Mouse (Mus musculus): ENCODE measurements around the gene Cntf. TPM values are rescaled to one million over a fixed set of nuclear protein-coding genes. Genes with fewer than 3 reads are reported as not detected.

Cntf gene
- 0.42 and 1.3 TPM in 2 replicates for polyA plus RNA-seq (2014; fragmentation: Nextera tagmentation; extraction: Ambion mirVana)

DNA sequence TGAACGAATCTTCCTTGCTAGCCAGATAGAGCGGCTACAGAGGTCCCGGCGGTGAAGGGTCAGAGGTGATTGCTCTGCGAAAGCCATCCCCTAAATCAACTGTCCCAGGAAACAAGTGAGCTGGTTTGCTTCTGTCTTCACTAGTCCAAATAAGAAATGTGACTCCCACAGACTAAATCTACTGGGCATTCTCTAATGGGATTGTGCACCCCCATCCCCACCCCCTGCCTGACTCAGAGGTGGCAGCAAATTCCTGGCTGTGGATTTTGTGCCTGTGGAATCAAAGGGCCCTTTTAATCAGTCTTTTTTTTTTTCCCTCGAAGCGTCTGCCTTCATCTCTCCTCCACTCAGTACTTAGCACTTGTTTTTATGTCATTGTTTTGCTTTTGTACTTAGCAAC lies at the start of gene Cntf:
Cntf (minus strand) TSS at position 325 of the 400 bp plus-strand sequence.
- no peaks in the 10 kb centered on the region for H3K27me3 ChIP-seq (ENCODE audit: control insufficient read depth, insufficient read depth, low read length)
- no peak for ATAC-seq (ENCODE audit: low read depth)
- no peak within 1 kb of the TSS for H3K4me3 ChIP-seq (ENCODE audit: low read depth, low read length)
- no peak within 1 kb of the TSS for H3K9ac ChIP-seq (replicated peaks; ENCODE audit: low read depth, low read length)
- no peak within 1 kb of the TSS for H3K27ac ChIP-seq (ENCODE audit: low read depth, low read length)
- H3K4me1 ChIP-seq (ENCODE audit: control insufficient read depth, insufficient read depth, low read length): no peaks in the 10 kb centered on the region
- 31% methylated on average over 7 of the region's 7 CpGs for WGBS
- no peak within 1 kb of the TSS for H3K4me2 ChIP-seq (ENCODE audit: low read depth, low read length)
- peaks cover 35% of the 10 kb centered on the region for H3K36me3 ChIP-seq (ENCODE audit: control insufficient read depth, insufficient read depth, low read length)
- H3K9me3 ChIP-seq (ENCODE audit: control insufficient read depth, low read length): no peaks in the 10 kb centered on the region

DNA sequence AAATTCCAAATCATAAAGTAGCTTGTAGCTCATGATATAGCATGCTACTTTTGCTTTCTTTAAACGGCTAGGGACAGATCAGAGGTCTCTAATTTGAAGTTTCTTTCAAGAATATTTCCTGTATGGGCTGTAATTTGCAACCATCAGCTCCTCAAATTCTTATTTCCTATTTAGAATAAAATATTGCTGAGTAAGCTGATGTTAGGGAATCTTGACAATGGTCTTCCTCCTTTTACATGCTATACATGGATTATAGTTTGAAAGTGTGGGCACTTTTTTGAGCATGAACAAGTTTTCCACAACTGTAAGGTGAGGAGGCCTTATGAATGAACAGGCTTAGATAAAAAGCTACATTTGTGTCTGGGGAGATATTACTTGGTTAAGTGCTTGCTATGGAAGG lies 48.5 kb upstream of the Cntf start:
- Histone ChIP-seq H3K4me3 (ENCODE audit: low read depth, low read length) (no peak overlapping the region), H3K9me3 (ENCODE audit: control insufficient read depth, low read length) (no peaks in the 10 kb centered on the region), H3K4me2 (ENCODE audit: low read depth, low read length) (no peak overlapping the region), H3K27ac (ENCODE audit: low read depth, low read length) (no peak overlapping the region), H3K4me1 (ENCODE audit: control insufficient read depth, insufficient read depth, low read length) (no peaks in the 10 kb centered on the region), H3K9ac (replicated peaks; ENCODE audit: low read depth, low read length) (no peak overlapping the region), H3K36me3 (ENCODE audit: control insufficient read depth, insufficient read depth, low read length) (no peaks in the 10 kb centered on the region), H3K27me3 (ENCODE audit: control insufficient read depth, insufficient read depth, low read length) (no peaks in the 10 kb centered on the region)
- ATAC-seq (ENCODE audit: low read depth): no peak
- 88% methylated on average over 1 of the region's 1 CpGs for WGBS

DNA sequence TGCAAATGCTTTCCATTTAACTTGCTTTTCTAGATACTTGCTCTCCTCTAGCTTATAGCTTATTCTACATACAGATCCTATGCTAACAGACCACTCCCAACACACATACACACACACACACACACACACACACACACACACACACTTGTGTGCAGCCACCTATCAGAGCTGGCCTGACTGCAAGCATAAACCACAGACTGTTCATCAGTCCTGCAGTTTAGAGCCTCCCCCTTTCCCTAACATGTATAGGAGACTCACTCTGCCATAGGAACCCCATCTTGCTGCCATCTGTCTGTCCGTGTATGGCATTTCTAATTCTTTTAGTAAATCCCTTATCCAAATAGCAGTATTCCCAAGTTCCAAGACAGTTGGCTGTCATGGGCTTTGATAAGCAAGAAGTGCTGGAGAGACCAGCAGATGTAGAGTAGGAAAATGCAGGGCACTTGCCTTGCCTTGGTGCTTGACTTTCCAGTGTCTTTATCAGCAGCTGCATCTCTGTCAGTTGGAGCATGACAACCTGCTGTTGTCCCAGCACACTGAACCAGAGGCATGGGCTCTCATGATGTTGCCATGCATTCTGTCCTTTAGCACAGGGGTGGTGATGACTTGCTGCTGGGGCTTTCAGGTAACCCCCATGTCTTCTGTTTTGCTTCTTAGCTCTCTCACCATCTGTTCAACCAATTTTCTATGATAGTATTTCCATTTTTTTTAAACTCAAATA lies 47.4 kb upstream of the Cntf start:
- H3K4me3 ChIP-seq (ENCODE audit: low read depth, low read length): no peak overlapping the region
- no peak overlapping the region for H3K4me2 ChIP-seq (ENCODE audit: low read depth, low read length)
- H3K27ac ChIP-seq (ENCODE audit: low read depth, low read length): no peak overlapping the region
- no peaks in the 10 kb centered on the region for H3K9me3 ChIP-seq (ENCODE audit: control insufficient read depth, low read length)
- WGBS: 83% methylated on average over 1 of the region's 1 CpGs
- H3K4me1 ChIP-seq (ENCODE audit: control insufficient read depth, insufficient read depth, low read length): no peaks in the 10 kb centered on the region
- H3K27me3 ChIP-seq (ENCODE audit: control insufficient read depth, insufficient read depth, low read length): no peaks in the 10 kb centered on the region
- no peaks in the 10 kb centered on the region for H3K36me3 ChIP-seq (ENCODE audit: control insufficient read depth, insufficient read depth, low read length)
- H3K9ac ChIP-seq (replicated peaks; ENCODE audit: low read depth, low read length): no peak overlapping the region
- no peak for ATAC-seq (ENCODE audit: low read depth)

DNA sequence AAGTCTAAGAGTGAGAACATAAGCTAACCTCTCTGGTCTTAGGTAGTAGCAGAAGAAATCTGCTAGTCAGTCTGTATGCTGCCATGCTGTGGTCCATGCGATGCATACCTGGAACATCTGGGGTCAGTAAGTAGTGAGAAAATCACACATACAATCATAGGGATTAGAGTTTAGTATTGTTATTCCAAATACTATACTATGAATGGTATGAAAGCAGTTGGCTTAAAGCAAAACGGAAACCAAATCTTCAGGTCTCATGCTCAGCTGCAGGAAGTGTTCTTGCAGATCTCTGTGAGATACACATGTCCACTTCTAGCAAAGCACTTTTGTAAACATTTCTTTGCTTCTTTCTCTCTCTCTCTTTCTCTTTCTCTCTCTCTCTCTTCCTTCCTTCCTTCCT lies 40.8 kb upstream of the Cntf start:
- H3K4me1 ChIP-seq (ENCODE audit: control insufficient read depth, insufficient read depth, low read length): no peaks in the 10 kb centered on the region
- H3K4me2 ChIP-seq (ENCODE audit: low read depth, low read length): no peak overlapping the region
- 75% methylated on average over 2 of the region's 2 CpGs for WGBS
- no peak overlapping the region for H3K27ac ChIP-seq (ENCODE audit: low read depth, low read length)
- no peaks in the 10 kb centered on the region for H3K27me3 ChIP-seq (ENCODE audit: control insufficient read depth, insufficient read depth, low read length)
- H3K4me3 ChIP-seq (ENCODE audit: low read depth, low read length): no peak overlapping the region
- no peak for ATAC-seq (ENCODE audit: low read depth)
- no peaks in the 10 kb centered on the region for H3K9me3 ChIP-seq (ENCODE audit: control insufficient read depth, low read length)
- no peaks in the 10 kb centered on the region for H3K36me3 ChIP-seq (ENCODE audit: control insufficient read depth, insufficient read depth, low read length)
- H3K9ac ChIP-seq (replicated peaks; ENCODE audit: low read depth, low read length): no peak overlapping the region

DNA sequence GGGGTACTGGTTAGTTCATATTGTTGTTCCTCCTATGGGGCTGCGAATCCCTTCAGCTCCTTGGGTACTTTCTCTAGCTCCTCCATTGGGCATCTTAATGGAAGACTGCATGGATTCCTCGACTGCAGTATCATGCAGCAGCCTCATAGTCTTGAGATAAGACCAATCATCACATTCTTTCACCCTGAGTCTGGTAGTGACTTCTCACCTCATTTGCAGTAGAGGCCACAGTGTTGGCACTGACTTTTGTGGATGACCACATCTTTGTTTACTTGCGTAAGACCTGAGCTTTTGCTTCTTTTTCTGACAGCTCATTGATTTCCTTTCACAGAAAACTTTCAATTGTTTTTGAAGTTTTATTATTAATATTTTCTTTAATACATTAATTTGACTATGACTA lies 40.3 kb upstream of the Cntf start:
- Histone ChIP-seq H3K9ac (replicated peaks; ENCODE audit: low read depth, low read length) (no peak overlapping the region), H3K27ac (ENCODE audit: low read depth, low read length) (no peak overlapping the region), H3K4me3 (ENCODE audit: low read depth, low read length) (no peak overlapping the region), H3K36me3 (ENCODE audit: control insufficient read depth, insufficient read depth, low read length) (no peaks in the 10 kb centered on the region), H3K4me1 (ENCODE audit: control insufficient read depth, insufficient read depth, low read length) (no peaks in the 10 kb centered on the region), H3K27me3 (ENCODE audit: control insufficient read depth, insufficient read depth, low read length) (no peaks in the 10 kb centered on the region), H3K4me2 (ENCODE audit: low read depth, low read length) (no peak overlapping the region), H3K9me3 (ENCODE audit: control insufficient read depth, low read length) (no peaks in the 10 kb centered on the region)
- no peak for ATAC-seq (ENCODE audit: low read depth)
- 89% methylated on average over 3 of the region's 3 CpGs for WGBS

DNA sequence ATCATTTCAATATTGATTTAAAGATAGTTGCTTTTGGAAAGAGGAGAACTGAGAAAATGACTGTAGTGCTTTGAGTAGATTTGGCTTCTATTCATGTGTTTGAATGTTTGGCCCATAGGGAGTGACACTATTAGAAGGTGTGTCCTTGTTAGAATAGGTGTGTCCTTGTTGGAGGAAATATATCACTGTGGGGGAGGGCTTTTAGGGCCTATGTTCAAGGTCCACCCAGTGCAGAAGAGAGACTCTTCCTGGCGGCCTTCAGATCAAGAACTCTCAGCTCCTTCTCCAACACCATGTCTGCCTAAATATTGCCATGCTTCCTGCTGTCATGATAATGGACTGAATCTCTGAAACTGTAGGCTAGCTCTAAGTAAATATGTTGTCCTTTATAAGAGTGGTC lies 38.8 kb upstream of the Cntf start:
- Histone ChIP-seq H3K27ac (ENCODE audit: low read depth, low read length) (no peak overlapping the region), H3K4me3 (ENCODE audit: low read depth, low read length) (no peak overlapping the region), H3K36me3 (ENCODE audit: control insufficient read depth, insufficient read depth, low read length) (no peaks in the 10 kb centered on the region), H3K4me1 (ENCODE audit: control insufficient read depth, insufficient read depth, low read length) (no peaks in the 10 kb centered on the region), H3K9ac (replicated peaks; ENCODE audit: low read depth, low read length) (no peak overlapping the region), H3K27me3 (ENCODE audit: control insufficient read depth, insufficient read depth, low read length) (no peaks in the 10 kb centered on the region), H3K4me2 (ENCODE audit: low read depth, low read length) (no peak overlapping the region), H3K9me3 (ENCODE audit: control insufficient read depth, low read length) (no peaks in the 10 kb centered on the region)
- 86% methylated on average over 1 of the region's 1 CpGs for WGBS
- ATAC-seq (ENCODE audit: low read depth): no peak

DNA sequence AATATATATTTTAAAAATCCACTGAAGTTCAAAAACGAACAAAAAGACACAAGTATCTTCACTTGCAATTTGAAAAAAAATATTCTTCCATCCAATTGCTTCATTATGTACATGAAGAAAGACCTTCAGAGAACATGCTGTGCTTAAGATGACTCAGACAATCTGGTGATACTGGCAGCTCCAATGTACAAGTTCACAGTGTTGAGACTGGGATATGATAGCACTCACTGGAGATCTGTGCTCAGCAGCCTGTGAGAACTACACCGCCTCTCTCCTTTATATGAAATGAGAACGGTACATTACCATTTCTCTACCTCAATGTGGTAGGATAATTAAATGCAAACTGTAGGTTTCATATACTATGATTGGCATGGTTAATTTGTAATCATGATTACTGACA lies 37.4 kb upstream of the Cntf start:
- Histone ChIP-seq H3K9me3 (ENCODE audit: control insufficient read depth, low read length) (no peaks in the 10 kb centered on the region), H3K9ac (replicated peaks; ENCODE audit: low read depth, low read length) (no peak overlapping the region), H3K27ac (ENCODE audit: low read depth, low read length) (no peak overlapping the region), H3K27me3 (ENCODE audit: control insufficient read depth, insufficient read depth, low read length) (no peaks in the 10 kb centered on the region), H3K4me2 (ENCODE audit: low read depth, low read length) (no peak overlapping the region), H3K4me1 (ENCODE audit: control insufficient read depth, insufficient read depth, low read length) (no peaks in the 10 kb centered on the region), H3K36me3 (ENCODE audit: control insufficient read depth, insufficient read depth, low read length) (no peaks in the 10 kb centered on the region), H3K4me3 (ENCODE audit: low read depth, low read length) (no peak overlapping the region)
- ATAC-seq (ENCODE audit: low read depth): no peak
- WGBS: 85% methylated on average over 3 of the region's 3 CpGs

DNA sequence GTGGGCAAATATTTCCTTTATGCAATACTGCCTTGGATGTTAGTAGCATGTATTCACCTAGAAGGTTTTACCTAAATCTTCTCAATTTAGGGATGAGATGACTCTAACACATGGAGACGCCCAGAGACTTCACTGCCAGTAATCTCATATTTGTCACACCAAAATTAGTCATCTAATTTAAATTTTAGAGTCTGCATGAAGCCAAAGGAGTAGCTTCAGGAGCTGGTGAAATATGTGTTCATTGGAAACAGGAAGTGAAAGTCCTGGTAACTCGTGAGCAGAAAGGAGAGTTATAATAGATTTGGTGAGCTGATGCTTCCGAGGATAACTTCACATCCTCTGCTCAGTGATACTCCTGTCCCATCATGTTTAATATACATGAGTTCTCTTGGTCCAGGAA lies 35.6 kb upstream of the Cntf start:
- Histone ChIP-seq H3K4me2 (ENCODE audit: low read depth, low read length) (no peak overlapping the region), H3K4me3 (ENCODE audit: low read depth, low read length) (no peak overlapping the region), H3K27me3 (ENCODE audit: control insufficient read depth, insufficient read depth, low read length) (no peaks in the 10 kb centered on the region), H3K4me1 (ENCODE audit: control insufficient read depth, insufficient read depth, low read length) (no peaks in the 10 kb centered on the region), H3K27ac (ENCODE audit: low read depth, low read length) (no peak overlapping the region), H3K36me3 (ENCODE audit: control insufficient read depth, insufficient read depth, low read length) (no peaks in the 10 kb centered on the region), H3K9me3 (ENCODE audit: control insufficient read depth, low read length) (no peaks in the 10 kb centered on the region), H3K9ac (replicated peaks; ENCODE audit: low read depth, low read length) (no peak overlapping the region)
- WGBS: 85% methylated on average over 3 of the region's 3 CpGs
- ATAC-seq (ENCODE audit: low read depth): no peak

DNA sequence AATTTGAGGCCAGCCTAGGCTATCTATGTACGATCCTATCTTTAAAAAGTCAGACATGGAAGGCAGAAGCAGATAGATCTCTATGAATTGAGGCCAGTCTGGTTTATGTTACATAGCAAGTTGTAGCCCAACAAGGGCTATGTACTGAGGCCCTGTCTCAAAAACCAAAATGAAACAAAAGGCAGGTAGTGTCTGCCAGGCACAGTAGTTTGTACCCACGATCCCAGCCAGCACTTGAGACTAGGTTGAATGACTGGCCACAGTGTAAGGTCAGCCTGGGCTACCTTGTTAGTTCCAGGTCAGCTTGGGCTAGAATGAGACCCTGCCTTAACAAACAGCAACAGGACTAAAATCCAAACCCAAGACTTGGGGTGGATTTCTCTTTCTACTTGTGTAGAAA lies 35.2 kb upstream of the Cntf start:
- Histone ChIP-seq H3K9ac (replicated peaks; ENCODE audit: low read depth, low read length) (no peak overlapping the region), H3K4me1 (ENCODE audit: control insufficient read depth, insufficient read depth, low read length) (no peaks in the 10 kb centered on the region), H3K9me3 (ENCODE audit: control insufficient read depth, low read length) (no peaks in the 10 kb centered on the region), H3K27ac (ENCODE audit: low read depth, low read length) (no peak overlapping the region), H3K27me3 (ENCODE audit: control insufficient read depth, insufficient read depth, low read length) (no peaks in the 10 kb centered on the region), H3K4me3 (ENCODE audit: low read depth, low read length) (no peak overlapping the region), H3K36me3 (ENCODE audit: control insufficient read depth, insufficient read depth, low read length) (no peaks in the 10 kb centered on the region), H3K4me2 (ENCODE audit: low read depth, low read length) (no peak overlapping the region)
- WGBS: 71% methylated on average over 2 of the region's 2 CpGs
- ATAC-seq (ENCODE audit: low read depth): no peak
